13 mouse cellular contexts compared by ENCODE assay signal in genomic region chr16:29065961-29066360, GRCm38 (mm10).
"Had no signal": no experiment of that assay in that cellular context is flagged by ENCODE, and none has a peak within 500 bp of the region (broad histone marks: within the 10 kb centered on the region; RNA-seq: fewer than 3 reads in every experiment).

No protein-coding gene starts in this region.

- H3K9ac ChIP-seq: limb, embryonic 12.5 days; liver, embryonic 13.5 days; liver, postnatal 0 days; midbrain, embryonic 13.5 days had no signal

- H3K27ac ChIP-seq: layer of hippocampus, adult 2 months; limb, embryonic 12.5 days; liver, embryonic 13.5 days; midbrain, embryonic 13.5 days had no signal

- ATAC-seq: liver, postnatal 0 days; midbrain, embryonic 13.5 days had no signal

- H3K4me3 ChIP-seq: layer of hippocampus, adult 2 months; limb, embryonic 12.5 days; liver, embryonic 13.5 days; midbrain, embryonic 13.5 days had no signal

- H3K4me2 ChIP-seq: limb, embryonic 12.5 days; liver, embryonic 13.5 days; midbrain, embryonic 13.5 days had no signal

- DNase-seq: kidney, adult 9 months; kidney, postnatal 10 days; kidney, postnatal 4 days; liver; liver, embryonic 13.5 days; liver, postnatal 0 days; right cerebral cortex, postnatal 4 days; spleen, adult 18-20 months; thymus, adult 18-20 months; thymus, postnatal 14 days had no signal

- H3K9me3 ChIP-seq: limb, embryonic 12.5 days; liver, embryonic 13.5 days; midbrain, embryonic 13.5 days had no signal

- H3K36me3 ChIP-seq: limb, embryonic 12.5 days; liver, embryonic 13.5 days; midbrain, embryonic 13.5 days had no signal

- H3K4me1 ChIP-seq: liver, embryonic 13.5 days; midbrain, embryonic 13.5 days had no signal

- H3K27me3 ChIP-seq: limb, embryonic 12.5 days; liver, embryonic 13.5 days; midbrain, embryonic 13.5 days had no signal
